Mouse (Mus musculus): ENCODE results near the gene Lhx2. TPM values are rescaled to one million over a fixed set of nuclear protein-coding genes. Genes with fewer than 3 reads are reported as not detected.

Gene Lhx2
- polyA plus RNA-seq (2012; fragmentation: generic; extraction: Trizol), result 1 to 10 TPM in 1 of 2 experiments, under 1 TPM in 1; 0.46 to 1.7 TPM

DNA sequence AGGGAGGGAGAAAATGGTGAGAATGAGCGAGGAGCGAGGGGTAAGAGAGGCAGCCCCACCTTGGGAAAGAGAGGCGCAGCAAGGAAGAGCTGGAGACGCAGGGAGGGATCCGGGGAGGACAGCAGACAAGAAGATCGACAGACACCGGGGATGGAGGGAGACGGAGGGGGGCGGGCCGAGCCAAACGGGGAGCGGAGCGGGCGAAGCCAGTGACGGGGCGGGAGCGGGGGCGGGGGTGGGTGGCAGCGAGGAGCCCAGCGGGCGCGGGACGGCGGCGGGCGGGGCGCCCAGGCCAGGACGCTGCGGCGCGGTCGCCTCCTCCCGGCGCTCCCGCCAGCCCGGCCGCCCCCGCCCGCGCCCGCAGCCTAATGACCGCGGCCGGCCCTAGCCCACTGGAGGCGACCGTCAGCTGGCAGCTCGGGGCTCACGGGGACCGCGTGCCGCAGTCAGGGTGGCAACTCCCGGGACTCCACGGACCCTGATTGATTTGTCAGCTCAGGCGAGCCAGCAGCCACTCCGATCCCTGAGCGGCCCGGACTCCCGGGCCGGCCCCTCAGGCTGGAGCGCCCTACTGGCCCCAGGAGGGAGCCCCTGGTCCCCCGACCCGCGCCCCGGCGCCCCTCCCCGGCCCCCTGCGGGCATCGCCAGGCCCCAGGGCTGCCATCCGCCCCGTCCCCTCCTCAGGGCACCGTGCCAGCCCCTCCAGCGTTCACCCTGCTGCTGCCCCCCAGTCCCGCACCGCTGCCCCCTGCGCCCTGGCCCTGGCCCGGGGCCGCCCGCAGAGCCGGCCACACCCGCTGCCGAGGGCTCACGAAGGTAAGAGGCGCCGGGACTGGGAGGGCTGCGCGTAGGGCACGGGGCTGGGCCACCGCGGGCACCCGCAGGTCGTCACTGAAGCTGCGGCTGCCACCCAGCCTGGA, at the start of gene Lhx2:
Gene Lhx2, plus strand, starts transcription at position 292 of the 920 bp plus-strand sequence.

Other genes starting within 250 kb of the Lhx2 start
- gene Dennd1a, start 51.9 kb upstream of the Lhx2 start, polyA plus RNA-seq (2012; fragmentation: generic; extraction: Trizol), result 10 to 100 TPM in 1 of 2 experiments, 1 to 10 TPM in 1; 2.3 to 17.8 TPM
- 10 to 100 TPM; 12.6 to 40.2 TPM for gene Nek6, start 172.4 kb downstream of the Lhx2 start, polyA plus RNA-seq (2012; fragmentation: generic; extraction: Trizol)